Mouse (Mus musculus): ENCODE data around the gene Adgrl3.

The Adgrl3 gene

DNA sequence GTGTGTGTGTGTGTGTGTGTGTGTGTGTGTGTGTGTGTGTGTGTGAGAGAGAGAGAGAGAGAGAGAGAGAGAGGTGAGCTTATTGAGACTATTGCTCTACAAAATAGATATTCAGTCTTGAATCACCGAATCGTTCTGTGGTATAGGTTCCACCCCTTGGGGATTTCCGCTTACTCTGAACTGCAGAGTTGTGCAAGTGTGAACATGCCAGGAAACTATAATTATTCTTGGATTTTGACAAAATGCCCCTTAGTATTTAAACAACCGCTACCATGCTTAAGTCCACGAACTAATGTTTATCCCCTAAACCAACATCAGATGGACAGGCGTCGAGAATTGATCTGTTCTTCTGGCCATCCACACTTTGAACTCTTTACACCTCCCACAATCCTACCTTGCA lies 57.1 kb downstream of the Adgrl3 start:
- no peak for DNase-seq

DNA sequence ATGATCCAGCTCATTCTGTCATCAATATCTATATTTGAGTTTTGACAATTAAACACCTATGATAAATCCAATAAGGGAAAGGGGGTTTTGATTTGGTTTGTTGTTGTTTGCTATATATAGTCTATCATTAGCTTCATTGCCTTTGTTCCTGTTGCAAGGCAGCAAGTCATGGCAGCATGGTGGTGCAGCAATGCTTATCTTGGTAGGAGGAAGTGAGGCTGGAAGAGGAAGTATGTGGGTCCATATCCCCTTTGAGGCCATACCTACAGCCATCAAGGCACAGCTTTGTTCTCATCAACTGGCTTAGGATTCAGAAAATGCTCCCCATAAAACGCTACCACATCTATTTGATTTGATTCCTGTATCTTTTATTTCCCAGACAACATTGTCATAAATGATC lies 58.1 kb downstream of the Adgrl3 start:
- DNase-seq: no peak

DNA sequence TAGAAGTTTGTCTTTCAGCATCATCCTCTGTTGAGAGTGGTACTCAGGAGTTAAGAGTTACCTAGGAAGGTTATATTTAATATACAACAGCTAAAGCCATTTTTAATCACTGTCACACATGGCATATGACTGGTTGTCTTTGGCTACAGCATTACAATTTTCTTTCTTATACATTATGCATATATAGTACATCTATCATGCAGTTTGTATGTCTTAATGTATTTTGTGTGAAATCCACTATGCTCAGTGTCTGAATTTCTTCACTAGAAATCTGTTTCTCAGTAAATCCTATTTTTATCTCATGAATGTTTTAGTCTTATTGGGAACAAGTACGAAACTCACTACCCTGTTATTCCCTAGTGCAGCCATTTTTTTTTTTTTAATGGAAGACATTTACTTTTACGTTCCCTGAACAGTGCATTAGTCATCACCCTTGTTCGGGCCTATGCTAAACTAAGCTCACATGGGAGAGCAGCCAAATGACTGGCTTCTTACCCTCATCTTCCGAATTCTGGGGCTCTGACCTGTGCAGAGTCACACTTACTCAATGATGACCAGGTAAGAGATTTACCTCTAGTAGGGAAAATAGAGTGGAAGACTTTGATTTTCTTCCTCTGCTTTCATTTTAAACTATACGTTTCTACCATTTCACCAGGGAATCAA lies 63.9 kb downstream of the Adgrl3 start:
- no peak for DNase-seq

DNA sequence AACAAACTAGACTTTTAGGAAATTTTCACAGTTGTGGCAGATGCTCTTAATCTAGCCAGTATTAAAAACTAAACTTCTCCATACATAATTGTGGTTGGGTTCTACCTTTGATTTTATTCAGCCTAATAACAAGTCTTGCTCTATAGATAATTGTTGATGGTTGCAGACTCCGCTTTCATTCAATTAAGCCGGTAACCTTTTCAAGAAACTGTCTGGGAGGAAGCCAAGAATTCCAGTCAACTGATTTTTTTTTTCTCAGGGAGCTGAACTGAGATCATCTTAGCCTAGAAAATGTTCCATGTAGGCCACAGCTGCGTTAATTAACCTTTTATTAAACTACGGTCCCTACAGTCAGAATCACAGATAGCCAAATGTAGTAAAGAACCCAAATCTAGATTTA lies 65.2 kb downstream of the Adgrl3 start:
- DNase-seq: no peak

DNA sequence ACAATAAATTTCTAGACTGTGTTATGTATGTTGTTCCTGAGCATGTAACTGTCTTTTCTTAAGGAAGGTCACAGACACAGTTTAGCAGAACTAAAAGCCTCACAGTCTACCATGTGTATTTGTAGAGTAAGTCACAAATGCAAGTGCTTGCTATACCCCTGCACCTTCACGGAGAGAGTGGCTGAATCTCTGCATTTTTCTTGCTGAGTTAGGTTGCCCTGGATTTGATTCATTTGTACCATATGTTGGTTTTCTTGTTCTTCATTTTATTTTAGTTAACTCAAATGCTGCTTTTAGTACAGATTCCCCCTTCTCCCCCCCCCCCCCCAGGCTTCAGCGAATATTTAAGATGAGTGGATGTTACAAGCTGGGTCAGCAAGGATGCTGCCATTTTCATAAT lies 68.7 kb downstream of the Adgrl3 start:
- no peak for DNase-seq

DNA sequence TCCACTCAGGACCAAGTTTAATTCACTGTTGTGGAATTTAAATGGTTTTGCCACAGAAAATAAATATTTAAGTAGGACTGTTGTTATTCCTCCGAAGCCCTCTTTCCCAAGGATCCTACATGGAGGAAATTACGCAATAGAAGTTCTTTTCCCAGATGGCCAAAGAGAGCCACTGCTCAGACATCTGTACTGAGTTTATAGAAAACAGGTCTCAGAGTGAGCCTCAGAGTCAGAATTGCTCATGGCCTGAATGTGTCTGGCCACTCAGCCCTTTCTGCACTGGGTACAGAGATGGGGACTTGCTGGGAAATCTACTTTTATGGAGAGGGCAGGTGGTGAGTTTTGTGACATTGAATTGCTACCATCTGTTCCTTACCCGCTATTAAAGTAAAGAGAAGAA lies 74.7 kb downstream of the Adgrl3 start:
- no peak for DNase-seq

DNA sequence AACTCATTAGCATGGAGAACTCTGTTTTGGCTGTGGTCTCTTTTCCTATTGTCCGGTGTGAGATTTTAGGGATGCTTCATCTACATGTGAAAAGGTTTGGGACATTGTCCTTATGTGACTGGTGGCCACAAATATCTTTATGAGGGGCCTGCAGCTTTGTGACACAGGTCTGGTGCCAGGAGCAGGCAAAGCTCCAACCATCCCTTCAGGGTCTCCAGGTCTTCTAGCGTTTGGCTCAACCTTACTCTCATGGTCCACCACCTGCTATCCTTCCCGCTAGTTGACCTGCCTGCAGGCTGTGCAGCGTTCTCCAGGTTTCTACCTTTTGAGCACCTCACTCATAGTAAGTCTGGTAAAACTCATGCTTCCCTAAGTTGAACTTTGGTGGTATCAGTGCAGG lies 77.2 kb downstream of the Adgrl3 start:
- DNase-seq: no peak

DNA sequence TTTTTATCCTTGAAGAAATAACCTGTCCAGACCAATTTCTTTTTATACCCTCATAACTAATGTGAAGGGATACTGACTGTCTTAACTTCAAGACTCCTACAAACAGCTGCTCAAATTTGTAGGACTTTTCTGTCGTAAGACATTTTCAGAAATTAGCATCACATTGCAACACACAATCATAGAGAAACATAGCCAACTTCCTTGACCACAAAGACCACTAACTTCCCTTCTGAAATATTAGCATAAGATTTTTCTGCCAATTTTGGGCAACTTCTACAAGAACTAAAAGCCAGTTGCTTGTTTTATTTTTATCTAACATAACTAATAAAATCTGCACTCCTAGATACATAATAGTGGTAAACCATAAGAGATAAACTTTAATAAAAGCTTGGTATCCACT lies 87.5 kb downstream of the Adgrl3 start:
- no peak for DNase-seq

DNA sequence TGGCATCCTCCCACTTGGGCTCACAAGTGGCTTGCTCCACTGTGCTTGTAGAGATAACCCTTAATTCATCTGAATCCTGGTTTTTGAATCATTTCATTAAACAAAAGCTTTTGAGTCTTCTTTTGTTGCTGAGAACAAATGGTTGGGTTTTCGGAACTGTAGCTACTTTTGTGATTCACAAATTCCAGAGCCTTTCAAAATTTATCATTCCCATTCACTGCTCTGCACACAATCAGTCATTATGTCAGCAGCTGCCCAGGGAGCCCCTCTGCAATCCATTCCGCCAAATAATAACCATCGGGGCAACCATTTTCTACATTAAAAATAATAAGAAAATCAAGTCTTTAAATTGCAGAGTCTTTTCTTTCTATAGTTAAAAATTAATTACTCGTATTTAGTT lies 104.5 kb downstream of the Adgrl3 start:
- DNase-seq: no peak

DNA sequence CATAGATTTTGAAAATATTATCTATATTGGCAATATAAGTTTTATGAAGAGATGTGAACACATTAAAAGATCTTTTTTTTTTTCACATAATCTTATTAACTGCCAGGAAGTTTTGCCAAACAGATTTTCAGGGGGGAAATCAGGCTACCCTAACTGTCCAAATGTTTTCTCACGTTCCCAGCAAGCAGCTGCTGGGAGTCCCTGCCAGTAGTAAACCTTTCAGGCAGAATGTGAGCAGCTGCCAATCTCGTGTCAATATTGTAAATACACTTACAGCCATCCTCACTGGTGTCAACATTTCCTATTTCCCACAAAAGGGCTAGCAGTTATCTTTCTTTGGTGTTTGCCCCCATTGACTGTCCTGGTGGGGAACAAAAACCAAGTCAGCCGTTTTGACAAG lies 107.7 kb downstream of the Adgrl3 start:
- DNase-seq: no peak

DNA sequence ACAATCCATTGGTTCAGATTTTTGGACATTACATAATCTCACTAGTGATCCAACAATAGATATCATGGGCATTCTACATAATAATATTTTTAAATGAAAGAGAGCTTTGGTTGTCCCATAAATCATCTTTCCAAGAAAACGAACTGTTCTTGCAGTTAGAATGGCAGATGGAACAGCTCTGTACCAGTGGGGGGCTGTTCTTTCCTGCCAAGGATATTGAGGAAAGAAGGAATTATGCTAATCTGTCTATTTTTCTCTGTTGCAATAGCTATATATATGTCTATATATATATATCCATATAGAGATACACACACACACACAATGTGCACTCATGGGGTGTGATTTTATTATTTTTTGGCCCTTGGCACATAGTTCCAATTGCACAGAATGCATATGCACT lies 116.5 kb downstream of the Adgrl3 start:
- peak; percentile 51 for DNase-seq

DNA sequence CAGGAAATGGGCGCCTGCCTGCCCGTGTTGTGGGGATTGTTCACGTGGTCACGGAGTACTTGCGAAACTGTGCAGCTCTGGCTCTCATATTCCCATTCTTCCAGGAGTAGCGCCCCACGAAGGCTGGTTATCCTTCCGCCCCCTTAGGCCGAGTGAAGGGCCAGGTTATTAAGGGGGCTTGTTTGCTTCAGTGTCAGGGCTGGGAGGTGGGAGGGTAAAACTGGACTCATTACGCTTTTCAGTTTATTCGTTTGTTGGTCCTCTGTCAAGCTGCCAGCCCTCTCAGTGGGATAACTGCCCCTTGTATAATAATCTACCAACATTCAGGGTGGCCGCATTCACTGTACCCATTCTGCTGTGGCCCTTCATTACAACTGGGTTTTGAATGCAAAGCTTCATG lies 135.9 kb downstream of the Adgrl3 start:
- DNase-seq: peak; percentile 24

DNA sequence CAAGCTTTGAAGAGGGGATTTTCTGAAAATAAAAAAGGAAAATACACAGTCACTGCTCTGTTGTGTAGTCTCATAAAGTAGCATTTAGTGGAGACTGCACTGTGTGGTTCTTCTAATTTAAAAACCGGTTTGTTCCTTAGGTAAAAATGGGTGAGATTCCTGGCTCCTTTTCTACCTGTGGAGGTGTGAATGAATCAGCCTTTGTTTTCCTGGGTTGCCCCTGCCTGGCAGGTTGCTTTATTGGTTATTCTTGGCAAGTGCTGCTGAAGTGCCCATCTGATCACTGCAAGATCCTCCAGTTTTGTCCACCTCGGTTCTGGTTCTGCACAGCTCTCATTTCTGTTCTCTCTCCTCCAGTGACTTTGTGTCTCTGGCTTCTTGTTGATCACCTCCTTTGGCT lies 136.3 kb downstream of the Adgrl3 start:
- peak; percentile 50 for DNase-seq

DNA sequence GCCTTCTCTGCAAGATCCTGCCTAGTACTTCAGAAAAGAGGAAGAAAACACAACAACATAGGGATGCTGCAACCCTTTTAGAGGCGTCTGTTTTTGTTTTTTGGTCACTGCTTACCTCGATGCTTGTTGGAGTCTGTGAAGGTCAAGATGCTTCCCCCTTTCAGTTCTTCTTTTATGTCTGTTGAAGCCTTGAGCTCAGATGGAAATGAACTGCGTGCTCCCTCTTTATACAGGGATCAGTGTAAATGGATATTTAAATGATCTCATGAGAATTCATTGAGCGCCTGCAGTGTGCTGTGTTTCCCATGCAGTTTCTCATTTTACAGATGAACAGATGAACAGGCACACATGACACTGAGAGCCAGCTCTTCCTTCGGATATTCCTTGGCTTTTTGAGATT lies 136.9 kb downstream of the Adgrl3 start:
- no peak for DNase-seq

DNA sequence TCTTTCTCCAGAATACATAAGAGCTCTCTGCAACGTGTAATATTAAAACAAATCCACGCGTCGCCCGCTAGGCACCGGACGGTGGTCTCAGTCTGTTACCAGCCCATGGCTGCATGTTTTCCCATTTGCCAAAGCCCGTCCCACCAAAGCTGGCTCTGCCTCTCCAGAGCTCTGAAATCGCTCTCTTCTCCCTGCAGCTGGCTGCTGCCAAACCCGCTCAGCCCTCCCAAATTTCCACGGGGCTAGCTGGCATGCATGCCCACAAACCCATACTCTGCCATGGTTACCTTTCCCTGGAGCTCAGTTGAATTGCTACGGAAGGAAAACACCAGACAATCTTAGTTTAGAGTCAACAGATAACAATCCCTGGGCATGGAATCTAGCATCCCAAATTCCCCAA lies 139.1 kb downstream of the Adgrl3 start:
- no peak for DNase-seq

DNA sequence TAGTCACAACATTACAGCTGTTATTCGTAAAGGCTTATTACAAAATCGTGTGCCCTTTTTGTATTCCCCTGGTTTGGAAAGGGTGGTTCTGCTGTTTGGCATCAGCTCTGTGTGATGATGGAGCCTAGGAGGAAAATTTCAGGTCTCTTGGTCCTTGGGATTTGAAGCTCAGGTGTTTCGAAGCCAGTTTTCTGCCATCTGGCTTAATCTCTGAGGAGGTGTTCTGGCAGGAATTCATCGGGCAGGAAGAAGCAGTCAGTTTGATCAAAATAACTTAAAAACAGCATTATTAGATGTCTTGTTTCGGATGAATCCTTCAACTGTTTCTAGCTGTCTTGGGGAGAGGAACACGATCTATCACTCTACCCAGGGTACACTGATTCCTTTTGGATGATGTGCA lies 140.5 kb downstream of the Adgrl3 start:
- no peak for DNase-seq

DNA sequence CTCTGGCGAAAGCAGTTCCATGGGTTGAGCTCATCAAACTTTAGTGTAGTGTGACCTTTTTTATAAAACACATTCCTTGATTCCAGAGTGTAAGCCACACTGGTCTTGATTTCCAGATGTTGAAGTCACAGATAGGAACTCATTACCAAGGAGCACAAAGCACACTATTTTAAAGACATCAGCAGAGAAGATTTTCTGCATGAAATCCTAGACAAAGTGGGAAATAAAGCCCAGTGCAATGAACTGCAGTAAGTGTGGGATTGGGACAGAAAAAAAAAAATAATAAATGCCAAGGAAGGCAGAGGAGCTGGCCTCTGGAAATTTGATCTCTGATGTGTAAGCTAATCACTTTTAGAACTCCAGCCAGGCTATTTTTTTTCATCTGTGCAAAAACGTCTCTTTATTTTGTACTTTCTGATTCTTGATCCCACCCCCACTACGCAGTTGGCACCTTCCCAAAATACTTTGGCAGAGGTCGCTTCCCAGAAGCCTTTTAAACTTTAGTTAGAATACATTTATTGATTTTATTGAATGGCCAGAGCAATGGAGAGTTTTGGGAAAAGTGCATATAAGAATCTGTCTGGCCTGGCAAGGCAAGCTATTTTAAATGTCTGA lies 169.0 kb downstream of the Adgrl3 start:
- DNase-seq: no peak

DNA sequence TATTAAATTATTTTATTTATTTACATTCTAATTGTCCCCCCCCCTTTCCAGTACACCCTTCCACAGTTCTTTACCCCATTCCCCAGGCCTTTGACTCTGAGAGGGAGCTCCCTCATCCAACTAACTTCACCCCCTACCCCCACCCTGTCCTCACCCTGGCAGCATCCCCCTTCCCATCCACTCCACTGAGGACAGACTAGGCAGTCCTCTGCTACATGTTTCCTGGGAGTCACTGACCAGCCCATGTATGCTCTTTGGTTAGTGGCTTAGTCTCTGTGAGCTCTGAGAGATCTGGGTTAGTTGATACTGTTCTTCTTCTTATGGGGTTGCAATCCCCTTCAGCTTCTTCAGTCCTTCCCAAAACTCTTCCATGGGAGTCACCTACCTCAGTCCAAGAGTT lies 180.4 kb downstream of the Adgrl3 start:
- DNase-seq: no peak

DNA sequence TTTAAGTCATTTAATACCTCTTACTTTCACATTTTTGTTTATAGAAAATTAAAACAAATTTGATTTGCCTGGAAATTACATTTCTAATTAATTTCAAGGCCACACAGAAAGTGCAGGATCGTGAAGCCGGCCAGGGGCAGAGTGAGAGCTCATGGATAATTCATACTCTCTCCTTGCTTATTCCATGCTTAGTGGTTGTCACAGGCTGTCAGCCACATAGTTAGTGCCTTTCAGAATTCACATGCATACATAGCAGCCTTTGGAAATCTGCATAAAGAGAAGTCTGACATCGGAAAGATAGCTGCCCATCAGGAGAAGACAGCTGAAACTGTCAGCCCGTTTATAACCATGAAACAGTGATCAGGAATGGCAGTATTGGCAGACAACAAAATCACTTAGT lies 181.9 kb downstream of the Adgrl3 start:
- no peak for DNase-seq

DNA sequence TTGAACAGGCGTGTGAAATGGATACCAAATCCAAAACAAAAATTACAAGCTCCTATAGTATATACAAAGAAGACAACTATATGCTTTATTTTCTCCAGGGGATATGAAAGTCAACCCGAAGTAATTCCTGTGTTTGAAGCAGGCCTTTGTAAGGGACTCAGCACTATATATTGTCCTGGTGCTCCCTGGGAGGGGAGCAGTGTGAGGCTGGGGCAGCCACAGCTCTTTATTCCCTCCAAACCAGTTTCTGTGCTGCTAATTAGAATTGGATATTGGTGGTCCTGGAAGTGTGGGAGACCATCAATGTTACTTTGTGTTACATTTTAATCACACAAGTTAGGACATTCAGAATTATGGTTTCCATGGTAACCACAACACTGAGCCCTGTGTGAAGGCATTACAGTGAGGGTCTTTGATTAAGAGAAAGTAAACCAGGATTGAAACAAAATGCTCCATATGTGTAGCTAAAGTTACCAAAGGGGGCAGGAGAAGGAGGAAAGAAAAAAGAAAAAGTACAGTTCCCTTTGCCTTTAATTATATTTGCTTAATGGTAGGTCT lies 198.6 kb downstream of the Adgrl3 start:
- no peak for DNase-seq

DNA sequence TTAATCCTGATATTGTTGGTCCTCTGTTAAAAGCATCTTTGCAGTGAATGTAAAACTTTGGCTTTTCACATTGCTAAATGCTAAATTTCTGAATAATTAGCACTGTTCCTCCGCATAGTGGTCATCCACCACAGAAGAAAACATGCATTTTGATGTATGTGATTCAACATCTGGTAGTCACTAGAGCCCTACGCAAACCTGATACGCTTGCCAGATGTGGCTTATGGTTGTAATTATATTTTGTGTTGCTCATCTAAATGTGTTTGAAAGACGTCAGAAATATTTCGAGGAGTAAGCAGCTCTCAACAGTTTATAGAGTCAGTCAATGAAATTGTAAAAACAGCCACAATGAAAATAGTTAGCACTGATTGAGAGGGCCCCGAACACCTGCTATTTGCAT lies 204.5 kb downstream of the Adgrl3 start:
- no peak for DNase-seq

DNA sequence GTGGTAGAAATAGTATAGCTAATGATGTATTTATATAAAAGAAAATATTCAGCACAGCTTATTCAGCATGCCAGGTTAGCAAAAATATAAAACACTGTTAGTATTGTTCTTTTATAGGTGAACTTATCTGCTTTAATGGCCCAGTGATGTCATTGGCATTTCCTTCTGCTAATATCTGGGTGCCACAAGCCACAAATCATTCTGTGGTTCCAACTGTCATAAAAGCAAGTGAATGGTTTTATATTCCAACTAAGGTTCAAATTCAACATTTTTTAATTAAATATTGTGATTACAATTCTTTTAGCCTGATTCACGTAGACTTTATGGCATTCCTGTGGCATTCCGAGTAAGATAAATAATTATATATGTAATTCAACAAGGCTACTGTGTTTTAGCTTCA lies 205.5 kb downstream of the Adgrl3 start:
- no peak for DNase-seq

DNA sequence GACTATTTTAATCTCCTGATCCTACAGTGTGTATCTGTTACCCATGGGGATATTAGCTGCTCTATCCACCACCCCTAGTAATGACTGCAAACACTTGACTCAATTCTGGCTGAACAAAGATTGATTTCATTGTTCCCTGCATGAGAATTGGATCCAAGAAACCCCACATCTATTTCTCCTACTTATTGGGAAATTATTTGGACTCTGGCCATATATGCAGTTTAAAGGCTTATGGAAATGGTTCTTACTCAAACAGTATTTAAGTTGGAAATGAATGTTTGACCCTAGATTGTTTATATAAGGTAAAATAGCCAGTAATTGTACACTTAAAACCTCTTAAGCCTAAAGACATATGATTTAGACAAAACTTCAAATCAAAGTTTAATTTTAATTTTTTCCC lies 207.3 kb downstream of the Adgrl3 start:
- DNase-seq: no peak

DNA sequence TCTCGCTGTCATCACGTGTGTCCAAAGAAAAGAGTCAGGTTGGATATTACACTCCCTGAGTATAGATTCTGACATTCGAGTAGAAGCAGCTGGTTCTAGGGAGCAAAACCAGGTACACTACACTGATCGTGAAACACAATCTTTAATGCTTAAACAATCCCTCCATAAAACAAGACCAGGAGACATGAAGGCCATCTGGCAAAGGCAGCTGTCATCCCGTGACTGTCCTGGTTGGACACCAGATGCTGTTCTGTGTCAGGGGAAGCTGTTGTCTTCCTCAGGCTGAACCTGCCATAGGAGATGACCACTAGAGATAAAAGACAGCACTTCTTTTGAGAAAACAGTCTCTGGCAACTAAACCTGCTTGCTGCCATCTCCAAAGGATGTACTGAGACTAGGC lies 228.8 kb downstream of the Adgrl3 start:
- DNase-seq: peak; percentile 11

DNA sequence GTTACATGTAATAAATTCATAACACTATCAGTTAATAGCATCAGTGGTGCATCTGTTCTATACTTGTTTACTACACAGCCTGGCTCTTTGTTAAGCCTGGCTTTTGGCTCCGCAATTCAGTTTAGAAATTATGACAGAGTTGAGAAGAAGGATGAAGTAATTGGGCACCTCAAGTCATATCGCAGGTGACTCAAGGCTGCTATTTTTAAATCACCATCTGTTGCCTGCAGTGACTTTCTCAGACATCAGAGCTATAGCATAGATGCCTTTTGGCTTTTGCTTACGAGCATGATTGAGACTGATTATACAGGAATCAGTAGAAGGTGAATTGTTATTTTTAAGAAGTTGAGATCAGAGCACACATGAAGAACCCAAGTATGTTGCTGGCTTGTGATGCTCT lies 236.2 kb downstream of the Adgrl3 start:
- peak; percentile 7 for DNase-seq

All from cerebellum, adult 11-12 months (tissue).